Mouse (Mus musculus) embryonic facial prominence, embryonic 14.5 days (tissue): ENCODE measurements around the gene Rrbp1. TPM values are rescaled to one million over a fixed set of nuclear protein-coding genes. Genes with fewer than 3 reads are reported as not detected.

Experiments
- ATAC-seq: fragments of 200-750 bp; cut with Nextera tagmentation; 2 replicates; pipeline ENCODE4 v1.8.0; 2017; ENCODE audit warnings: low read depth, moderate number of reproducible peaks, moderate TSS enrichment
- DNase-seq: peaks from one replicate; pipeline ENCODE4 v3.0.0-alpha.2; 2015; ENCODE audit warnings: low spot score
- H3K27ac ChIP-seq: fragments of 300-500 bp; sonication (generic); replicated peaks from 2 replicates; pipeline ENCODE4 v1.5.1; 2014; ENCODE audit warnings: low read depth, mild to moderate bottlenecking, low read length, moderate library complexity
- H3K27me3 ChIP-seq: fragments of 300-500 bp; sonication (generic); replicated peaks from 2 replicates; pipeline ENCODE4 v1.6.1; 2014; ENCODE audit warnings: low read length; ENCODE audit not compliant: control insufficient read depth, insufficient read depth
- H3K36me3 ChIP-seq: fragments of 300-500 bp; sonication (generic); 2 replicates; pipeline ENCODE4 v1.6.1; 2014; ENCODE audit warnings: low read length, mixed read lengths; ENCODE audit not compliant: control insufficient read depth, insufficient read depth
- H3K4me1 ChIP-seq: fragments of 300-500 bp; sonication (generic); 2 replicates; pipeline ENCODE4 v1.6.1; 2014; ENCODE audit warnings: antibody characterized with exemption, low read length; ENCODE audit not compliant: control insufficient read depth, insufficient read depth
- H3K4me2 ChIP-seq: fragments of 300-500 bp; sonication (generic); 2 replicates; pipeline ENCODE4 v1.6.1; 2014; ENCODE audit warnings: low read depth, mild to moderate bottlenecking, low read length, moderate library complexity, mixed read lengths
- H3K4me3 ChIP-seq: fragments of 300-500 bp; sonication (generic); 2 replicates; pipeline ENCODE4 v1.5.1; 2014; ENCODE audit warnings: low read depth, mild to moderate bottlenecking, low read length
- H3K9ac ChIP-seq: fragments of 300-500 bp; sonication (generic); 2 replicates; pipeline ENCODE4 v1.6.1; 2014; ENCODE audit warnings: low read depth, mild to moderate bottlenecking, low read length, moderate library complexity, mixed read lengths
- H3K9me3 ChIP-seq: fragments of 300-500 bp; sonication (generic); 2 replicates; pipeline ENCODE4 v1.6.1; 2016; ENCODE audit warnings: low read length; ENCODE audit not compliant: control insufficient read depth
- WGBS: fragments of 180-500 bp; shearing (Covaris S2); extraction: QIAGEN DNeasy Blood & Tissue Kit; methylation state at CpG from one replicate; pipeline ENCODE4 v1.1.7; 2014; 5-methylcytosine and 5-hydroxymethylcytosine counted together
- polyA plus RNA-seq: library from polyadenylated mRNA; unstranded; fragments of >200 nt; fragmentation: Nextera tagmentation; extraction: Ambion mirVana; gene quantifications from 2 replicates; pipeline ENCODE4 v1.2.1, GENCODE M21; 2014

The Rrbp1 gene
- polyA plus RNA-seq, 1 experiment from 2014 or later = 175 TPM

DNA sequence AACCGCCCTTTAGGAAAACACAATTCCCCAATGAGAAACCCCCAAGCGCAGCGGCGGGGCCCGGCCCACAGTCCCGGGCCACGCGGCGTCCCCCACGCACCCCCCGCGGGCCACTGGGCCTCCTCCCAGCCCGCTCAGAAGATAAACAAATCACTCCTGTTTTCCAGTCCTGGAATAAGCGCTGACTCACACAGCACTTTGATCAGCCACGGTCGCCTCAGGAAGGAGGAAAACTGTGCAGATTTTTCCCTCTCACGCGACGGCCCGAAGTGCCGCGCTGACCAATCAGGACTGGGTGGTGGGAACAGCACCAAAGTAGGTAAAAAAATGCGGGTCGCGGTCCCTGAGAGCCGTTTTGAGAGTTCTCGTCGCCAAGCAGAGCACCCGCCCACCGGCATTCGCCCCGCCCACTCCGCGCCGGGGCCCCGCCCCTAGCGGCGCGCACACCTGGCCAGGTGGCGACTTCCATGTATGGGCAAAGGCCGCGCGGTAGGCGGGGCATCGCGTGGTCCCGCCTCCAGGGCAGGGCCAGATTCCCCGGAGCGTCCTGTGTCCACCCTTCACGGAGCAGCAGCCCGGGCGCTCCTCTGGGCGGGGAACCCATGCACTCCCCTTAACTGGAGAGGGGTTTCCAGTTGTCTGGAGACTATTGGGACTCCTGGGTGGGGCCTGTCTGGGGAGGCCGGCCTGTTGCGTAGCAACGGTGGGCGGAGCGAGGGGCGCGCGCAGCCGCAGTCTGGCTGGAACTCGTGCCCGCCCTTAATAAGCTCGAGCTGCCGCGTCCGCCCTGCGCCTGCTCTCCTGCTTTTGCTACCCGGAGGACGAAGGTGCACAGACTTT is 96.1 kb downstream of the Rrbp1 start, which contains the start of gene Dstn:
Dstn (plus strand) TSS at position 561 of the 840 bp plus-strand sequence.
- no peaks in the 10 kb centered on the region for H3K27me3 ChIP-seq
- H3K4me3 ChIP-seq = peak within 1 kb of the TSS; percentile 81
- peak within 1 kb of the TSS; percentile 87 for H3K9ac ChIP-seq
- peak within 1 kb of the TSS; percentile 59 for H3K4me2 ChIP-seq
- H3K36me3 ChIP-seq = no peaks in the 10 kb centered on the region
- peak; percentile 98 for ATAC-seq
- H3K9me3 ChIP-seq = no peaks in the 10 kb centered on the region
- WGBS = under 1% methylated on average over 58 of the region's 71 CpGs
- H3K4me1 ChIP-seq = peaks cover 18% of the 10 kb centered on the region
- peak; percentile 97 for DNase-seq
- H3K27ac ChIP-seq = peak within 1 kb of the TSS; percentile 98

DNA sequence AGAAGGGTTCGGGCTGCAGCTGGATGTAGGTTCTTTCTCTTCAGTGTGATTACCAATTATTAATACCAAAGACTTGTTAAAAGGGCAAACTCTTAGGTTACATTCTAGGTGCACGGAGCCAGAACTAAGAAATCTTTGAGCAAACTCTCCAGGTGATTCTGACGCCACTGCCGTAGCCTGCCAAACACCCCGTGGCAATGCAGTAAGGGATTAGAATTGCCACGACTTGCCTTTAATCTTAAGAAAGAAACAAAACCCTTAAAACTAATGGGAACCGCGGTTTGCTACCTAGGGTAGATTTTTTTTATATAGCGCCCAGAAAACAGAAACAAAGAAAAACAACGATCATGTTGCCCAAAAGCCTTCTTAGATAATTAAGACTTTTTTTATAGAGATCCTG is 96.8 kb downstream of the Rrbp1 start:
- Histone ChIP-seq H3K4me2 (peak overlapping the region; percentile 59), H3K27ac (peak overlapping the region; percentile 98), H3K4me1 (peaks cover 18% of the 10 kb centered on the region), H3K9ac (peak overlapping the region; percentile 87), H3K4me3 (peak overlapping the region; percentile 81), H3K36me3 (no peaks in the 10 kb centered on the region), H3K9me3 (no peaks in the 10 kb centered on the region), H3K27me3 (no peaks in the 10 kb centered on the region)
- 4% methylated on average over 10 of the region's 10 CpGs for WGBS
- no peak for DNase-seq
- ATAC-seq = no peak

DNA sequence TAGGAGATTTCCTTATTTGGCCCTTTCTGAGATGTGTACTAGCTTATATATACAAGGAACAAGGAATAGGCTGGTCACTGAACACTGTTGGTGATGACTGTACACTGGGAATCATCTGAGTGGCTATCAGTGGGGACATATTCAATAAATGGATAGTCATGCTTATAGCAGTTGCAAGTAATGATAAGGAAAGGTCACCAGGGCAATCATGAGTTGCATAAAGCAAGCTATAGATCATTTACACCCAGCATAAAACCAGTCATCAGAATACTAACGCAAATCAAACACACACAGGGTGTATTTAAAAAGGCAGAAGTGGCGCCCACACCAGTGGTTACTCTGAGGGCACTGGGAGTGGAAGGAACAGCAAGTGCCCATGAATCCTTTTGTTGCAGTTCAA is 98.9 kb downstream of the Rrbp1 start:
- Histone ChIP-seq H3K4me3 (no peak overlapping the region), H3K27ac (no peak overlapping the region), H3K36me3 (no peaks in the 10 kb centered on the region), H3K4me2 (no peak overlapping the region), H3K27me3 (no peaks in the 10 kb centered on the region), H3K9me3 (no peaks in the 10 kb centered on the region), H3K4me1 (peaks cover 6% of the 10 kb centered on the region), H3K9ac (no peak overlapping the region)
- no peak for ATAC-seq
- 96% methylated on average over 2 of the region's 2 CpGs for WGBS
- no peak for DNase-seq

DNA sequence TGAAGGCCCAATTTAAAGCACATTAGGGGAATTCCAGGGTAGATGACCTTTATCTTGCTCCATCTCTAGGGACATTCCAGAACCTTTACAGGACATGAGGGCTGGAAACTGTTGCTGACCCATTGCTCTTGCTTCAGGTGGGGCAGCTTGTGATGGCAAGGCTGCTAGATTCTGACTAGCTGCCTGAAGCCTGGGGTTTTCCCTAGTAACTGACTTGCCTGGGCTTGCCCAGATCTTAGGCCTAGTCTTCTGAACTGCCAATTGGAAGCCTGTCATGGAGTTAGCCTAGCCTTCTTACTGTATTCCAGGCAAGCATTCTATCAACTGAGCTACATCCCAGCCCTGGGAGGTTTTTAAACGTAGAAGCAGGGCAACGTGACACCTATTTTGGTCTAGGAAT is 101.8 kb downstream of the Rrbp1 start:
- Histone ChIP-seq H3K4me2 (no peak overlapping the region), H3K36me3 (no peaks in the 10 kb centered on the region), H3K9ac (no peak overlapping the region), H3K4me1 (no peaks in the 10 kb centered on the region), H3K9me3 (no peaks in the 10 kb centered on the region), H3K27me3 (no peaks in the 10 kb centered on the region), H3K27ac (no peak overlapping the region), H3K4me3 (no peak overlapping the region)
- 77% methylated on average over 2 of the region's 2 CpGs for WGBS
- DNase-seq (no peak), ATAC-seq (no peak)

DNA sequence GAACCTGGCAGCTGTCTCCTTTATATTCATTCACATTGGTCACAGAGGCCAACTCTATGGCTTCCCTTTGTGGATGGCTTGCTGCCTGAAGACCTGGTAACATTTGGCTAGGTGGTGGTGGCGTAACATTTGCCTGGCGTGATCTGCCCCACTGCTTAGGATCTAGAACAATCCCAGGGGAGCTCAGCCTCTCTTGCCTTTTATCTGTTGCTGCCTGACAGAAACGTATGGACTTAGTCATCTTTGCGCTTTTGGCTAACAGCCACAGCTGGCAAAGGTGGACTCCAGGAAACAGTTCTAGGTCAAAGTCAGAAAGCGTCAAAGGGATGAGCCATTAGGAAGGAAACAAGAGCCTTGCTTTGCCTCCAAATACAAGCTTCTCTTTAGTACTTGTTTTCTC is 106.2 kb downstream of the Rrbp1 start:
- Histone ChIP-seq H3K27ac (no peak overlapping the region), H3K4me3 (no peak overlapping the region), H3K4me2 (no peak overlapping the region), H3K9ac (no peak overlapping the region), H3K9me3 (no peaks in the 10 kb centered on the region), H3K36me3 (no peaks in the 10 kb centered on the region), H3K4me1 (no peaks in the 10 kb centered on the region), H3K27me3 (no peaks in the 10 kb centered on the region)
- ATAC-seq (no peak), DNase-seq (no peak)
- 77% methylated on average over 5 of the region's 5 CpGs for WGBS

DNA sequence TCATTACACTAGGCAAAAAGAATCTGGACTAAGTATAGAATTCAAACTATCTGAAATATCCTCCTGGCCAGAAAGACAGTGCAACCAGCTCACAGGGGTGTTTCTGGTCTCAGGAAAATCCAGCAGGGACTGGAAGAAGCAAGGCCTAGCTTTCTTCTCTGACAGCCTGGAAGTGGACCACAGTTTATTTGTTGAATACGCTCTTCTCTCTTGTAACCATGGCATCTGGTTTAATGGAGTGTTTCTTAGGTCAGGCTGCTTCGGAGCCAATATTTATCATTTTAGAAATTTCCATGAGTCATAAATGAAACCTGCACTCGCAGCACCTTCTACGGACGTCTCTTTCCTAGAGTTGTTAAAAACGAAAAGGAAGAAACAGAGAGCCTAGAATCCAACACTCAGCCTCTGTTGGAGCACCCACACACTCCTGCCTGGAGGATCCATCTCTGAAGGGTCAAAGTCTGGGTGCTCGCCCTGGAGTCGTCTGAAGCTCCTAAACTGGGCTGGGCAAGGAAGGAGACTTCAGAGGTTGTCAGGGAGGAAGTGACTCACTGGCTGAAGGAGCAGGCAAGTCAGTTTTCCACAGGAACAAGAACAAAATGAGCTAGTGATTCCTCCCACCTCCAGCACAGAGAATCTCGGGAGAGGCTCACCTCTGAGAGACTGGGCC is 107.6 kb downstream of the Rrbp1 start:
- DNase-seq (no peak), ATAC-seq (no peak)
- no peak overlapping the region for H3K27ac ChIP-seq
- H3K4me3 ChIP-seq = no peak overlapping the region
- H3K36me3 ChIP-seq = no peaks in the 10 kb centered on the region
- H3K9me3 ChIP-seq = no peaks in the 10 kb centered on the region
- no peak overlapping the region for H3K4me2 ChIP-seq
- no peak overlapping the region for H3K9ac ChIP-seq
- no peaks in the 10 kb centered on the region for H3K4me1 ChIP-seq
- H3K27me3 ChIP-seq = no peaks in the 10 kb centered on the region
- 69% methylated on average over 9 of the region's 9 CpGs for WGBS

DNA sequence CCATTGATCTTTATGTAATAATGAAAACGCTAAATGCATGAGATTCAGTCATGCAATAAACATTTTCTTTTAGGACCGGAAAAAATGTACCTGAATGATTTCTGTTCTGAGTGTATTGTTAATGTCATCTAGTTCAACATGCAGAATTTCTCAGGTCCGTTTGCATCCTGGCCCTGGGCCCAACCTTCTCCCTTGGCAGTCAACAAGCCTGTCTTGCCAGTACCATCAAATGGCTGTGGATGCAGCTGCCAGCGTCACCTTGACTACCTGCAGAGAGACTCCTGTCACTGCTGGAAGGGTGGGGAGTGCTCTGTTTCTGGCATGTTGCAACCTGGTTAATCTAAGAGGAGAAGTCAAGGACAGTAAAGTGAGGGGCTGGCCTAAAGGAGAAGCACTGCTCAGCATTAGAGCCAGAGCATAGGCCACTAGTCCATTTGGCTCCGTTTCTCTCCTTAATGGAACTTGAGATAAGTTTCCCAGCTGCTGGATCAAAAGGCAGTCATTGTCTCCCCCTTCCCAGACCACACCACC is 110.2 kb downstream of the Rrbp1 start:
- H3K4me1 ChIP-seq = no peaks in the 10 kb centered on the region
- no peak overlapping the region for H3K4me3 ChIP-seq
- no peak overlapping the region for H3K4me2 ChIP-seq
- no peaks in the 10 kb centered on the region for H3K27me3 ChIP-seq
- no peak overlapping the region for H3K27ac ChIP-seq
- no peaks in the 10 kb centered on the region for H3K36me3 ChIP-seq
- peak; percentile 37; the same call in 1 of the 2 replicates for ATAC-seq
- WGBS = 71% methylated on average over 5 of the region's 5 CpGs
- no peaks in the 10 kb centered on the region for H3K9me3 ChIP-seq
- peak; percentile 45 for DNase-seq
- H3K9ac ChIP-seq = no peak overlapping the region

DNA sequence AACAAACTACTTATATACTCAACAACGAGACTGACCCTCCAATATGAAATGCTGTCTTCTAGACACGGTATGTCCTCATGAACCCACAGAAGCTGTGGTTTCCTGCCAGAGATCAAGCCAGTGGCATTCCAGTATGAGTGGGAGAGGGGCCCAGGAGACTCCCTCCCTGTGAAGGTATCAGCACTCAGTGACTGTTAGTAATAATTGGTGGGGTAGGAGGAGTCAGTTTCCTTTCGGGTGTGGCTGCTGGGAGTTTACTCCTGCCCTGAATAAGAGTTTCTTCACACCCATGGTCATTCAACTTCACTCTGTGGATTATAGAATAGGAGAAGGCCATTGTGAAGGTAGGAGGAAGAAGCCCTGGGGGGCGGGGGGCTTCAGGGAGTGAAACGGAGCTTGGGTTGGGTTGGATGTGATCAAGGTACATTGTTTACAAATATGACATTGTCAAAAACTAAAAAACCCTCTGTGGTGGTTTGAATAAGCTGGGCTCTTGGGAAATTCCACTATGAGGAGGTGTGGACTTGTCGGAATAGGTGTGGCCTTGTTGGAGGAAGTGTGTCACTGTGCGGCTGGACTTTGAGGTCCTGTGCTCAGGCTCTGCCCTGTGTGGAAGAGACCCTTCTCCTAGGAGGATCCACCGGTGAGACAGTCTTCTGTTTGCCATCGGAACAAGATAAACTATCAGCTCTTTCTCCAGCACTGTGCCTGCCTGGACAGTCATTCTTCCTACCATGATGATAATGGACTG is 111.4 kb downstream of the Rrbp1 start:
- Histone ChIP-seq H3K27ac (no peak overlapping the region), H3K4me3 (no peak overlapping the region), H3K27me3 (no peaks in the 10 kb centered on the region), H3K9ac (no peak overlapping the region), H3K4me1 (no peaks in the 10 kb centered on the region), H3K36me3 (no peaks in the 10 kb centered on the region), H3K9me3 (no peaks in the 10 kb centered on the region), H3K4me2 (no peak overlapping the region)
- no peak for DNase-seq
- no peak for ATAC-seq
- 85% methylated on average over 9 of the region's 9 CpGs for WGBS
